Mouse (Mus musculus): ENCODE measurements around the gene Cmc4.
A peak's percentile ranks its signal among the peaks of the same experiment; 100 is the strongest.

The Cmc4 gene

DNA sequence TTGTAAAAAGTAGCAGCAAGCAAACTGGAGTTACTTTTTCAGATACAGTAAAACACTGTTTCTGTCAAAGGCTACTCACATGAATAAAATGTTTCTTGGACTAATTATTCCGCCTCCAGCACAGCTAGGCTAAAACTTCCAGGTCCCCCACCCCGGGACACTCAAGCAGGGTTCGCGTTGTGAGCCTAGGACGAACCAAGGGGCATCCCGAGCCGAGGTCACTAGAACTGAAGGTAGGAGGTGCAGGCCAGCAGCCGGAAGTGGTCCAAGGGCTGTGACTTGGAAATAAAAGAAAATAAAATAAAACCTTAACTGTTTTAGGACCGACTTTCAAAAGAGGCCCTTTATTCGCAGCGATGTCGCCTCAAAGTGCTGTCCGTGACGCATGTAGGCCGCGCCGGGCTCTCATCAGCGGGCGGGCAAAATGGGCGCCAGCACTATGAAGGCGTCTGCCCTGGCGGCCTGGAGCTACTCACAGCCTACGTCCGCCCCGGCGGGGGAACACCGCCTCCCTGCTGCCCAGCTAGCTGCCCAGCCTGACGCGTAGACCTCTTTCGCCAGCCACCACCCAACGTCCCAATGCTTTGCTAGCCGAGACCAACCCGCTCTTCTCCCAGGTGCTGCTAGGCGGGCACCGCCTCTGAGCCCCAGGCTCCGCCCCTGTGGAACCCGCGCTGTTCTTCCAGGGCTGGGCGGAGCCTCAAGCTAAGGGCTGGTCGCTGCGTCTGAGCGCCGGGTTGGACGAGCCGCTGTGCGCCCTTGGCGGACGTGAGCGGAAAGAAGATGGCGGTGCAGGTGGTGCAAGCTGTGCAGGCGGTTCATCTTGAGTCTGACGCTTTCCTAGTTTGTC, at the start of gene Cmc4, which contains the start of the genes Mtcp1 and Brcc3:
Gene Cmc4, minus strand, starts transcription at position 649 of the 850 bp plus-strand sequence.
Gene Mtcp1, minus strand, starts transcription at position 653 of the 850 bp plus-strand sequence.
Gene Brcc3, plus strand, starts transcription at position 693 of the 850 bp plus-strand sequence.
- ATAC-seq (ENCODE audit: insufficient number of reproducible peaks, low FRiP score, low TSS enrichment): peak; percentile 100

DNA sequence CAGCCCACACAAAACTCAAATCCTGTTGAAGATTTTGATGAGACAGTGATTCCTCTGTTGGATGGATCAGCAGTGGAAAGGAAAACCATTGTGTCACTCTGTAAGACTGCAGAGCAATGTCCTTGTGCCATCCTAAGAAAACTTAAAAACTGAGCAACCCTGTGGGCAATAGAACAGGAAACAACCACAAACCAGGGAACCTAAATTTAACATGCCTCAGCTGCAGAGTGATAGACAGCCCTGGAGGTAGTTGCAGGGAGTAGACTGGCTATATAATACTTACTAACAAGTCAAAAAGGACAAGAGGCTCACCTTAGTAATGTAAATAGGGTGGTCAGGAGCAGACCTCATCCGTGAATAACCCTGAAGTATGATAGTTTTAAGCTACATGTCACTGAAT, 38.2 kb upstream of the Cmc4 start:
- ATAC-seq (ENCODE audit: insufficient number of reproducible peaks, low FRiP score, low TSS enrichment): no peak

GRCm38 (mm10) chrX:75409711-75410110, 6.7 kb downstream of the Cmc4 start:
- ATAC-seq (ENCODE audit: insufficient number of reproducible peaks, low FRiP score, low TSS enrichment): no peak

GRCm38 (mm10) chrX:75403350-75403749, 13.0 kb downstream of the Cmc4 start:
- ATAC-seq (ENCODE audit: insufficient number of reproducible peaks, low FRiP score, low TSS enrichment): no peak

DNA sequence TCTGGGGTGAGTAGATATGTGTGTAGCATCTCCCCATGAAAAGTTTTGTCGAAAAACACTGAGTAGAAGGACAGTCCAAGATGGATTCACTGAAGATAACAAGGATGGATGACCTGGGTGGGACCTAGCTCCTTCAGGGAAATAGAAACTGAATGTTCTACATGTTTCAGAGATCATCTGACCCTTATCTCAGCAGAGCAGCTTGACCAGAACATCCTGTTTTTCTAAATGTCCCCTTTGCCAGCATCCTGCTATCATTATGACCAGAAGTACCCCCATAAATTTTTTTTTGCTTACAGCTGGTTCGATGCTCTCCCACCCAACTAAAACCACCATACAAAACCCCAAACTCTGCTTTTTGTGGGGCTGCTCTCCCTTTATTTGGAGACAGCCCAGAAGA, 13.7 kb downstream of the Cmc4 start:
- no peak for ATAC-seq (ENCODE audit: insufficient number of reproducible peaks, low FRiP score, low TSS enrichment)

- ATAC-seq (ENCODE audit: insufficient number of reproducible peaks, low FRiP score, low TSS enrichment): no peak
Observed at GRCm38 (mm10) chrX:75399471-75399870, 16.9 kb downstream of the Cmc4 start.

- ATAC-seq (ENCODE audit: insufficient number of reproducible peaks, low FRiP score, low TSS enrichment): peak; percentile 94
Observed at GRCm38 (mm10) chrX:75382195-75382771, 34.1 kb downstream of the Cmc4 start, which contains the start of the genes Fundc2 and F8. Gene Fundc2, plus strand, starts transcription at chrX:75382399. Gene F8, minus strand, starts transcription at chrX:75382615.

DNA sequence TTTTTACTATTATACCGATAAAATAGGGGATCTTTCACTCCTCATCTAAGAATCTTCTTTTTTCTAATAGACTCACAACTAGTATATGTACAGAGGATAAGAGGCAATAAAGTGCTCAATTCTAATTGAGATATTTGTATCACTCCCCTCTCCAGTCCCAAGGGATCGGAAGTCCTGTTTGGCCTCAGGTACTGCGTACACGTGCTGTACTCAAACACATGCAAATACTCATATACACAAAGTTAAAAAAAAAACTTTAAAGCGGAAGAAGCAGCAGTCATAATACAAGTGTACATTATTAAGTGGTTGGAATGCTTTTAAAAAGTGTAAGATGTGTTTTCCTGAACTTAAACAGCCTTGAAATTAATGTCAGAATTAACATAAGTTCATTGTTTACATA, 34.7 kb downstream of the Cmc4 start:
- no peak for ATAC-seq (ENCODE audit: insufficient number of reproducible peaks, low FRiP score, low TSS enrichment)

DNA sequence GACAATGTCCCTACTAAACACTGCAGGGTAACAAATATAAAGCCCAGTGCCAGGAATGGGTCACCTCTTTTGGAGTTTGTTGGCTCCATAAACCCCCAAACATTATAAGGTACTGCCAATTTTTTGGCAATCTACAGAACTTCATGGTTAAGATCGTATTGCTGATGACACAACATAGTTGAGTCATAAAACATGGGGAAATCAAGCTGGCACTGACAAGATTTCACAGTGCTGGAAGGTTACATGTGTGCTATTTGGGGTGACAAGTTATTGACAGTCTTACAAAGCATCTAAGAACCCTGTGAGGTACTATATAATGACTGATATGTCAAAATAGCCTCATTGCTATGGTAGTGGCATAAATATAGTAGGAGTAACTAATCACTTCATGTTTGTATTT, 35.2 kb downstream of the Cmc4 start:
- ATAC-seq (ENCODE audit: insufficient number of reproducible peaks, low FRiP score, low TSS enrichment): no peak

DNA sequence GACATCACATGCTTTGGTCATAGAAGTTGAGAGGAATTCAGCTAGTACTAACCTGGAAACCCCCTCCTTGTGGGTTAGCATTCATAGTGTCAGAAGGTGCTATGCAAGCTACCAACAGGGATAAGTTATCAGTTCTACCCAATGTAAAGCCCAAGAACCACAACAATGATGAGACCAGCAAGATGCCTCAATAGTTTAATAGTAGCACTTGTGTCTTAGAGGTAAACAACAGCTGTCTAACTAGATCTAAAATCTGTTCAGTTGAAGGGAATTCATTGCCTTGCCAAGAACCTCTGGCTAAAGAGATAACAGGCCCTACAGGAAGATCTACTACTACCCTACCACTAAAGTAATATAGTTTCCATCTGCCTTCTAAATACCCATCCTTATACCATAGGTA, 39.6 kb downstream of the Cmc4 start:
- ATAC-seq (ENCODE audit: insufficient number of reproducible peaks, low FRiP score, low TSS enrichment): no peak

- no peak for ATAC-seq (ENCODE audit: insufficient number of reproducible peaks, low FRiP score, low TSS enrichment)
Observed at GRCm38 (mm10) chrX:75372666-75373425, 43.5 kb downstream of the Cmc4 start.

GRCm38 (mm10) chrX:75370197-75370596, 46.2 kb downstream of the Cmc4 start:
- no peak for ATAC-seq (ENCODE audit: insufficient number of reproducible peaks, low FRiP score, low TSS enrichment)
